Mouse (Mus musculus) adrenal gland, postnatal 14 days (tissue): ENCODE data around the gene Rps16. TPM values are rescaled to one million over a fixed set of nuclear protein-coding genes. Genes with fewer than 3 reads are reported as not detected.

Experiments used
- DNase-seq: peaks from one replicate; pipeline ENCODE4 v3.0.0; 2021; ENCODE audit warnings: mixed read lengths
- total RNA-seq: library from RNA; stranded (reverse); gene quantifications from 2 replicates; pipeline ENCODE4 v1.2.3, GENCODE M21; 2021

The Rps16 gene
- total RNA-seq, 1 experiment from 2014 or later: 937 TPM

GRCm38 (mm10) chr7:28347746-28348145, 2.7 kb upstream of the Rps16 start:
- DNase-seq: peak; percentile 85

GRCm38 (mm10) chr7:28348601-28349000, 1.9 kb upstream of the Rps16 start:
- DNase-seq: no peak

GRCm38 (mm10) chr7:28351676-28352191, 1.3 kb downstream of the Rps16 start:
- no peak for DNase-seq

DNA sequence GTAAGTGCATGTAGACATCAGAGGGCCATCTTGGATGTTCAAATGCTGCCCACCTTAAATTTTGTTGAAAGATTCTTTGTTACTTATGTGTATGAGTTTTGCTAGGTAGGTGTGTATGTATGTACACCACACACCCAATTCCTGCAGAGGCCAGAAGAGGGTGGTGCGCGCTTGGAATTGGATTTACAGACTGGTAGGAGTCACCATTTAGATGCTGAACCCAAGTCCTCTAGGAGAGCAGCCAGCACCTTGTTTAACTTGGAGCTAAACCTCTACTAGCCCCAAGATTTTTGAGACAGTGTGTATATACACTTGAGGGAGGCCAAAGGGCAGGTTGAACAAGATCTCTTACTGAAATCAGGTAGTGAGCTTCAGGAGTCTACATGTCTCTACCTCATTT, 2.8 kb downstream of the Rps16 start:
- no peak for DNase-seq

DNA sequence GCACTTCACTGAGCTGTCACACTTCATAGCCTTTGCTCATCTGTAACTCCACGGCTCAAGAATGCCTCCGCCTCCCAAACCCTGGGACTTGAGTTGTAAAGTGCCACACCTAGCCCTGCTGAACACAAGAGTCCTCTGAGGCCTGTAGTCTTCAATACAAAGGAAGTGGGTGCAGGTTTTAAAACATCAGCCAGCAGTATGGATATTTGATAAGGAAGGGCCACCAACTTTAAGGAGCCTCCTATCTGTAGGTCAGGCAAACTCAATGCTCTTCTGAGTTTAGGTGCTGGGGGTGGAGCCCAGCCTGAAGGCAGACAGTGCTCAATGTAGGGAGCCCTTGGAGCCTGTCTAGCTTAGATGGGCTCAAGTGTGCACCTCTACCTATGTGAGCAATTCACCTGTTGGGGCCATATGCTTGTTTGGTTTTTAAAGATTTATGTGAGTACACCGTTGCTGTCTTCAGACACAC, 3.7 kb downstream of the Rps16 start:
- DNase-seq: no peak

DNA sequence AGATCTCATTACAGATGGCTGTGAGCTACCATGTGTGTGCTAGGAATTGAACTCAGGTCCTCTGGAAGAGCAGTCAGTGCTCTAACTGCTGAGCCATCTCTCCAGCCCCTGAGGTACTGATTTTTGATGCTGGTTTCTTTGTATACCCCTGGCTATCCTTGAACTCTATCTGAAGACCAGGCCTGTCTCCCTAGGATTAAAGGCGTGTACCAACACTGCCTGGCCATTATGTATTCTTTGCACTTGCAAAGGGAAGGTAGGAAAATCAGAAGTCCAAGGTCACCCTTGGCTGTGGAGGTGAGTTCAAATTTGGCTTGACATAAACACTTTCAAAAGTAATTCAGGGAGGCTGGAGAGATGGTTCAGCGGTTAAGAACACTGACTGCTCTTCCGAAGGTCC, 4.1 kb downstream of the Rps16 start:
- DNase-seq: no peak

GRCm38 (mm10) chr7:28355221-28355620, 4.8 kb downstream of the Rps16 start:
- no peak for DNase-seq

- DNase-seq: peak; percentile 64
Observed at GRCm38 (mm10) chr7:28356981-28357380, 6.5 kb downstream of the Rps16 start.

GRCm38 (mm10) chr7:28357984-28358383, 7.5 kb downstream of the Rps16 start:
- peak; percentile 68 for DNase-seq

GRCm38 (mm10) chr7:28358431-28358830, 8.0 kb downstream of the Rps16 start:
- no peak for DNase-seq

- DNase-seq: no peak
Observed at GRCm38 (mm10) chr7:28359854-28360253, 9.4 kb downstream of the Rps16 start.

DNA sequence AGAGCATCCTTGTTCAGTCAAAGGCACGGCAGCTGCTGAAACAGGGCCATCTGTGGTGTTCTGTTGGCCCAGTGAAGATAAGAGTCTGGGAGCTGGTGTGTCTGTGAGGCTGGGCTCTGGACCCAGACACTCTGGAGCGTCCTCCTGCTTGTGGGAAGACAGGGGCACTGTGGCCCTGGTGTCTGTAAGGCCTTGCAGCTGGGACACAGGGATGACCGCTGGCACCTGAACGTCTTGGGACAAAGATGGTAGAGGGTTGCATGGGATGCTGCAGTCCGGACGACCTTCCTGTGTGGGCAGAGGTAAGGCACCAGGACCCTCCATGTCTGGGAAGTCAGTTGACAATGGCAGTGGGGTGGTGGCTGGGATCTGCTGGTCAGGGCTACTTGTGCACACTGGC, 9.8 kb downstream of the Rps16 start:
- DNase-seq: no peak

DNA sequence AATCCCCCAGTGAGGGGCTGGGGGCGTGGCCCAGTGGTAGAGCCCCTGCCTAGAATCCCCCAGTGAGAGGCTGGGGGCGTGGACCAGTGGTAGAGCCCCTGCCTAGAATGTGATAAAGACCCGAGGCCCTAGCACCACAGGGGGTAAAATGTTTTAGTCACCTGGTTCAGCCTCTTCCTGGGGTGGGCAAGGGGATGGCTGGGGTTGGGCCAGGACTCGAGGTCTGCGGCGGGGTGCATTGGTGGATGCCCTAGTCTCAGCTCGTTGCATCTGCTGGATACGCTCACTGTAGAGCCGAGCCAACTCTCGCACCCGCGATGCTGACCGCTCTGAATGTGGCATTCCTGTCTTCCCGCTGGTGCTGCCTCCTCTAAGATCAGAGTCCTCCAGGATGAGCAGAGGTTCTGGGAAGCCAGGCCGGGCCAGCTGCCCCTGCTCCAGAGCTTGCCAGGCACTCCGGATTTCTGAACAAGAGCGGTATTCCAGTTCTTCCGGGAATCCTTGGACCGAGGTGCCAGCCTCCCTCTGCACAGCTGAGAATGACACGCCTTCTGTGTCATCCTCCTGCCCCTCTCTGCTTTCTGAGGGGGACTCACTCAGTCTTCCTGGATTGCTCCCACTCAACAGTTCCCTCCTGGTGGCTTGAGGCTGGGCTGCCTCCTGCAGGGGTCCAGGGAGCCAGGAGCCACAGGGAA, 11.3 kb downstream of the Rps16 start:
- no peak for DNase-seq

DNA sequence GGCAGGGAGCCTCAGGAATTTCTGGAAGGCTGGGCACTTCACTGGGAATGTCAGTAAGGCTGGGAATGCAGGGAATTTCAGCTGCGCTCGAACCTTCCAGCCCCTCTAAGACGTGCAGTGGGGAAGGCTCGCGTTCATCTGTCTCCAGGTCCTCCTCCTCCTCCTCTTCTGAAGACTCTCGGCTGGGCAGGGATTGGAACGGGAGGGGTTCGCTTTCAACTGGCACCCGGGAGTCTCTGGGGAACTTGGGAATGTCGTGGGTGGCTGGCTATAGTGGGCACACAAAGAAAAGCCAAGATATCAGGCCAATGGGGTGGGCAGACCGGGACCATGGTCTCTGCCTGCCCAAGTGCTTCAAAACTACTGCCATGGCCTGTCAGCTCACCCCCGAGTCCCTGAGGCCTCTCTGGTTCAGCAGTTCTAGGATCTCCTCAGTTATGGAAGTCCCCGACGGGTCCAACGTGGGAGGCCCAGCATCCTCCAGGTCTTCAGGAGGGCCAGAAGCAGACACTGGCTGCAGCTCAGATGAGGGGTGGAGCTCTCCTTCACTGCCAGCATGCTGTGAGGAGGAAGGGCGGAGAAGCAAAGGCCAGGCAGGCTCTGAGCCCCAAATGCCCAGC, 12.1 kb downstream of the Rps16 start:
- no peak for DNase-seq

GRCm38 (mm10) chr7:28367663-28368275, 17.3 kb downstream of the Rps16 start:
- no peak for DNase-seq

DNA sequence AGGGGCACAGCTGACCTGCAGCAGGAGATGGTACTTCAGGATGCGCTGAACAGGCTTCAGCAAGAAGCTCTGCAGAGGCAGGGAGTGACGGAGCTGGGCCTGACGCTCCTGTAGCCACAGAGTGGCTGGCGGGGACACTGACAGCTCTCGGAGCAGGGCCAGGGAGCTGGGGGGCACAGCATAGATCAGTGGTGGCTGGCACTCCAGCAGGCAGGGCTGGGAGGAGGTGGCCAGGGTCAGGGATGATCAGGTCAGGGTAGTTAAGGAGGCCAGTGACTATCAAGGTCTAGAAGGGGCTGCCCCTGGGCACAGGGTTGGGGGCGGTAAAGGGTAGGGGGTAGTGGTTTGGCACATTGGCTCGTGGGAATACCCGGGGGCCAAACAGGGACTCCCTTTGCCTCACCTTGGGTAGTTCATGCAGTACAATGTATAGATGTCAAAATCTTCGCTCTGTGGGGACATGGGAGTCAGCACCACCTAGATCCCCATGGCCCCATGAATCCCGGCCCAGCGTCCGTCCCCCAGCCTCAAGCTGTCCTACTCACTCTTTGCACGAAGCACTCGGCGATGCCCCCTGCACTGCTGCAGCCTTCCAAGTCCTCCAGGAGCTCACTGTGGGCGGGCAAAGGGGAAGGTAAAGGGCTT, 17.9 kb downstream of the Rps16 start:
- no peak for DNase-seq

DNA sequence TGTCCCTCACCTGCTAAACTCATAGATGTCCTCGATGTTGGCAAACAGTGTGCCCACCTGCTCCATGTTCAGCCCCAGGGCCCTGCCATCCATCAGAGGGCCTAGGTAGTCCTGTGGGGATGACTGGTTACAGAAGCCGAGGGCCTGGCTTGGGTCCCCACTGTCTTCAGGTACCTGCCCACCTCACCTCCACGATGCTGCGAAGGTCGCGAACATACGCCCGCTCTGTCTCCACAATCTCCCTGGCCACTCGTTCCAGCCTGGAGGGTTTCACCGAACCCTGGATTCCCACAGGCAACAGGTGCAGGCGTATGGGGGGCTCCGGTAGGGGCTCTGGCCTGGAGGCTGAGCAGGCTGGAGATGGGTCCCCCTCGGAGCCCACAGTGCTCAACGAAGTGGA, 19.6 kb downstream of the Rps16 start:
- no peak for DNase-seq

DNA sequence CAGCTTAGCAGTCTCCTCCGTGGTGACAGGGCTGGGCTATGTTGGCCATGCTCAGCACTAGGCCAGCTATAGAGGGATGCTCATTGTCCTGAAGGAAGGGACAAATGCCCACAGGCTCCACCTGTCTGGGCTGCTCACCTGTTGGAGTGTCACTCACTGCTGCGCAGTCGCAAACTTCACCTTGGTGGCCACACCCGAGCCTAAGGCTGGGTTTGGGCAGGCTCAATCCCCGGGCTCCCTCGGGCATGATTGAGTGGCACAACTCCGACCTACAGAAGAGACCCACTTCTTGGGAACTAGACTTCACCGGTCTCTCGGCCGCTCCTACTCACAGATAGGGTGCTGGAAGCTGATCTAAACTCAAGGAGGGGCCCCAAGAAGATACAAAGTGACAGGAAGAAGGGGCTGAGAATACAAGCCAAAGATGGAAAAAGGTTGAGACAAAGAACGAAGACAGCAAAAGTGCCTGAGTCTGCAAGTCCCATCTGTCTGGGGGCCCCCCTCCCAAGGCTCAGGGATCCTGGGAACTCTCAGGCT, 20.6 kb downstream of the Rps16 start:
- no peak for DNase-seq

- peak; percentile 73 for DNase-seq
Observed at GRCm38 (mm10) chr7:28371514-28371989, 21.1 kb downstream of the Rps16 start.

DNA sequence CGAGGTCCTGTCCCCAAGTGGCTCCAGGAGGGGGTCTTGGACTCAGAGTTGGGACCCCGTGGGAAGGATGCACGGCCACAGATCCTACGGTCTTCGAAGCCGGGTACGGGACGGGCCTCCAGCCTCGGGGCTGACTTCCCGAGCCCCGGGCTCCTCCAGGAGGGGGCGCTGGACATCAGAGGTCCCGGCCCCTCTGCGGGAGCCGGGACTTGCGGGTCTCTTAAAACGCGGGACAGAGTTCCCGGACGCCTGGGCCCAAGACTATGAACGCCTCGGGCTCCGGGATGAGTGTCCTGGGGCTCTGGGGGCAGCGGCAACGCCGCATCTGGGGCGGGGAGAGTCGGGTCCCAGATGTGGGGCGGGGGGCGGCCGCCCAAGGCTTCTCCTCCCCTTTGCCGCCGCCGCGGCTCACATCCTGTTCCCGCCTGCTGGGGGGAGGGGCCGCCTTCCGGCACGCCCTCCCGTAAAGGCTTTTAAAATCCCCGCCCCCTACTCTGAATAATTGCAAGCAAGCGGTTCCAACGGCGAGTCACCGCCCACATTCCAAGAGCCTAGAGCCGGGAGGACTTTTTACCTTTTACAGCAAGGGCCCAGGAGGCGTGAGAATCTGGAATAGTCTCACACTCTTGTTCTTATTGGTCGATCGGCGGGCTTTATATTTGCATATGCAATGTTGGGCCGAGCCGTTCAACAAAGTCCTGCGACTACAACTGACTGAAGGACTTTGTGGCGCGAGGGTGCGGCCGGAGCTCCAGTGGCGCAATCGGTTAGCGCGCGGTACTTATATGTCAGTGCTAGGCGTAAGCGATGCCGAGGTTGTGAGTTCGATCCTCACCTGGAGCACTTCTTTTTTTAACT, 22.0 kb downstream of the Rps16 start, which contains the start of gene Plekhg2:
Gene Plekhg2, minus strand, starts transcription at position 349 of the 858 bp plus-strand sequence.
- peak; percentile 97 for DNase-seq

DNA sequence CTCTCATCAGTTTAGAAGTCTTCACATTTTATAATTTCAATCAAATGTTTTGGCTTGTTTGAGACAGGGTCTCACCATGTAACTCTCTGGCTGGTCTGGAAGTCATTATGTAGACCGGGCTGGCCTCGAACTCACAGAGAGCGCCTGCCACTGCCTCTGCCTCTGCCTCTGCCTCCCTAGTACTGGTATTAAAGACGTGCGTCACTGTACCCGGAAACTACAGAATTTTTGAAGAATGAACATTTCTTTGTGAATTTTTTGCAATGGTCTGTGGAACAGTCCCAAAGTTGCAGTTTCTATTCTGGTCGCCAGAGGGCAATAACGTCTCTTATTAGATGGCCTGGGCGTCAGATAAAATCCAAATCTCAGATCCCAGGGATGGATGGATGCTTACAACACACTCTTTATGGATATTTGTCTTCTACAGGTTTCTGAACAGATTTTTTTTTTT, 22.7 kb downstream of the Rps16 start:
- DNase-seq: peak; percentile 87
